Mouse (Mus musculus): ENCODE data around the gene Myb. TPM values are rescaled to one million over a fixed set of nuclear protein-coding genes. Genes with fewer than 3 reads are reported as not detected.

The Myb gene
- polyA plus RNA-seq, 1 experiment from 2014 or later, result 4.4 TPM

GRCm38 (mm10) chr10:21187847-21188246, 27.1 kb upstream of the Myb start:
- H3K27me3 ChIP-seq (ENCODE audit: control insufficient read depth, insufficient read depth, low read length), result no peaks in the 10 kb centered on the region
- H3K4me3 ChIP-seq (ENCODE audit: low read depth, low read length), result no peak overlapping the region
- no peaks in the 10 kb centered on the region for H3K9me3 ChIP-seq (ENCODE audit: control insufficient read depth, low read length)
- H3K4me1 ChIP-seq (ENCODE audit: control insufficient read depth, insufficient read depth, low read length), result no peaks in the 10 kb centered on the region
- H3K4me2 ChIP-seq (ENCODE audit: low read depth), result no peak overlapping the region
- H3K27ac ChIP-seq (ENCODE audit: low read depth, low read length), result no peak overlapping the region
- H3K9ac ChIP-seq (ENCODE audit: low read length), result no peak overlapping the region
- ATAC-seq (ENCODE audit: insufficient read depth, low FRiP score, low TSS enrichment), result no peak
- no peak for DNase-seq (ENCODE audit: low spot score)
- no peaks in the 10 kb centered on the region for H3K36me3 ChIP-seq (ENCODE audit: control insufficient read depth, insufficient read depth, low read length)

- DNase-seq (ENCODE audit: low spot score) (no peak), ATAC-seq (ENCODE audit: insufficient read depth, low FRiP score, low TSS enrichment) (no peak)
- Histone ChIP-seq H3K4me3 (ENCODE audit: low read depth, low read length) (no peak overlapping the region), H3K4me2 (ENCODE audit: low read depth) (no peak overlapping the region), H3K36me3 (ENCODE audit: control insufficient read depth, insufficient read depth, low read length) (no peaks in the 10 kb centered on the region), H3K27ac (ENCODE audit: low read depth, low read length) (no peak overlapping the region), H3K4me1 (ENCODE audit: control insufficient read depth, insufficient read depth, low read length) (no peaks in the 10 kb centered on the region), H3K9me3 (ENCODE audit: control insufficient read depth, low read length) (no peaks in the 10 kb centered on the region), H3K9ac (ENCODE audit: low read length) (no peak overlapping the region), H3K27me3 (ENCODE audit: control insufficient read depth, insufficient read depth, low read length) (no peaks in the 10 kb centered on the region)
- 88% methylated on average over 5 of the region's 5 CpGs for WGBS
These were observed 25.9 kb upstream of the Myb start for GRCm38 (mm10) chr10:21186733-21187132.

GRCm38 (mm10) chr10:21178711-21179110, 17.9 kb upstream of the Myb start:
- Histone ChIP-seq H3K4me2 (ENCODE audit: low read depth) (no peak overlapping the region), H3K4me3 (ENCODE audit: low read depth, low read length) (no peak overlapping the region), H3K27me3 (ENCODE audit: control insufficient read depth, insufficient read depth, low read length) (no peaks in the 10 kb centered on the region), H3K9ac (ENCODE audit: low read length) (no peak overlapping the region), H3K9me3 (ENCODE audit: control insufficient read depth, low read length) (no peaks in the 10 kb centered on the region), H3K27ac (ENCODE audit: low read depth, low read length) (no peak overlapping the region), H3K4me1 (ENCODE audit: control insufficient read depth, insufficient read depth, low read length) (no peaks in the 10 kb centered on the region), H3K36me3 (ENCODE audit: control insufficient read depth, insufficient read depth, low read length) (no peaks in the 10 kb centered on the region)
- WGBS, result 39% methylated on average over 5 of the region's 5 CpGs
- ATAC-seq (ENCODE audit: insufficient read depth, low FRiP score, low TSS enrichment) (no peak), DNase-seq (ENCODE audit: low spot score) (no peak)

GRCm38 (mm10) chr10:21178281-21178680, 17.5 kb upstream of the Myb start:
- 79% methylated on average over 10 of the region's 10 CpGs for WGBS
- ATAC-seq (ENCODE audit: insufficient read depth, low FRiP score, low TSS enrichment), result no peak
- Histone ChIP-seq H3K4me2 (ENCODE audit: low read depth) (no peak overlapping the region), H3K36me3 (ENCODE audit: control insufficient read depth, insufficient read depth, low read length) (no peaks in the 10 kb centered on the region), H3K27ac (ENCODE audit: low read depth, low read length) (no peak overlapping the region), H3K27me3 (ENCODE audit: control insufficient read depth, insufficient read depth, low read length) (no peaks in the 10 kb centered on the region), H3K4me3 (ENCODE audit: low read depth, low read length) (no peak overlapping the region), H3K9me3 (ENCODE audit: control insufficient read depth, low read length) (no peaks in the 10 kb centered on the region), H3K9ac (ENCODE audit: low read length) (no peak overlapping the region), H3K4me1 (ENCODE audit: control insufficient read depth, insufficient read depth, low read length) (no peaks in the 10 kb centered on the region)
- no peak for DNase-seq (ENCODE audit: low spot score)

- ATAC-seq (ENCODE audit: insufficient read depth, low FRiP score, low TSS enrichment), result no peak
- no peak overlapping the region for H3K4me3 ChIP-seq (ENCODE audit: low read depth, low read length)
- no peaks in the 10 kb centered on the region for H3K27me3 ChIP-seq (ENCODE audit: control insufficient read depth, insufficient read depth, low read length)
- no peak overlapping the region for H3K9ac ChIP-seq (ENCODE audit: low read length)
- no peak overlapping the region for H3K4me2 ChIP-seq (ENCODE audit: low read depth)
- 87% methylated on average over 4 of the region's 4 CpGs for WGBS
- H3K9me3 ChIP-seq (ENCODE audit: control insufficient read depth, low read length), result no peaks in the 10 kb centered on the region
- no peaks in the 10 kb centered on the region for H3K36me3 ChIP-seq (ENCODE audit: control insufficient read depth, insufficient read depth, low read length)
- DNase-seq (ENCODE audit: low spot score), result no peak
- H3K27ac ChIP-seq (ENCODE audit: low read depth, low read length), result no peak overlapping the region
- no peaks in the 10 kb centered on the region for H3K4me1 ChIP-seq (ENCODE audit: control insufficient read depth, insufficient read depth, low read length)
These were observed 11.9 kb upstream of the Myb start for GRCm38 (mm10) chr10:21172650-21173200.

- Histone ChIP-seq H3K4me2 (ENCODE audit: low read depth) (no peak overlapping the region), H3K4me1 (ENCODE audit: control insufficient read depth, insufficient read depth, low read length) (no peaks in the 10 kb centered on the region), H3K27me3 (ENCODE audit: control insufficient read depth, insufficient read depth, low read length) (no peaks in the 10 kb centered on the region), H3K9me3 (ENCODE audit: control insufficient read depth, low read length) (no peaks in the 10 kb centered on the region), H3K4me3 (ENCODE audit: low read depth, low read length) (no peak overlapping the region), H3K27ac (ENCODE audit: low read depth, low read length) (no peak overlapping the region), H3K36me3 (ENCODE audit: control insufficient read depth, insufficient read depth, low read length) (no peaks in the 10 kb centered on the region), H3K9ac (ENCODE audit: low read length) (no peak overlapping the region)
- ATAC-seq (ENCODE audit: insufficient read depth, low FRiP score, low TSS enrichment) (no peak), DNase-seq (ENCODE audit: low spot score) (no peak)
- WGBS, result 95% methylated on average over 8 of the region's 8 CpGs
These were observed 7.7 kb upstream of the Myb start for GRCm38 (mm10) chr10:21168466-21168865.

GRCm38 (mm10) chr10:21167842-21168241, 7.1 kb upstream of the Myb start:
- H3K27me3 ChIP-seq (ENCODE audit: control insufficient read depth, insufficient read depth, low read length), result no peaks in the 10 kb centered on the region
- no peak overlapping the region for H3K9ac ChIP-seq (ENCODE audit: low read length)
- WGBS, result 94% methylated on average over 6 of the region's 6 CpGs
- DNase-seq (ENCODE audit: low spot score) (no peak), ATAC-seq (ENCODE audit: insufficient read depth, low FRiP score, low TSS enrichment) (no peak)
- no peak overlapping the region for H3K4me3 ChIP-seq (ENCODE audit: low read depth, low read length)
- H3K4me1 ChIP-seq (ENCODE audit: control insufficient read depth, insufficient read depth, low read length), result no peaks in the 10 kb centered on the region
- no peak overlapping the region for H3K27ac ChIP-seq (ENCODE audit: low read depth, low read length)
- no peaks in the 10 kb centered on the region for H3K9me3 ChIP-seq (ENCODE audit: control insufficient read depth, low read length)
- no peaks in the 10 kb centered on the region for H3K36me3 ChIP-seq (ENCODE audit: control insufficient read depth, insufficient read depth, low read length)
- H3K4me2 ChIP-seq (ENCODE audit: low read depth), result no peak overlapping the region

GRCm38 (mm10) chr10:21167165-21167564, 6.4 kb upstream of the Myb start:
- H3K4me1 ChIP-seq (ENCODE audit: control insufficient read depth, insufficient read depth, low read length), result no peaks in the 10 kb centered on the region
- H3K9me3 ChIP-seq (ENCODE audit: control insufficient read depth, low read length), result no peaks in the 10 kb centered on the region
- no peak overlapping the region for H3K9ac ChIP-seq (ENCODE audit: low read length)
- DNase-seq (ENCODE audit: low spot score) (no peak), ATAC-seq (ENCODE audit: insufficient read depth, low FRiP score, low TSS enrichment) (no peak)
- no peak overlapping the region for H3K4me2 ChIP-seq (ENCODE audit: low read depth)
- H3K27me3 ChIP-seq (ENCODE audit: control insufficient read depth, insufficient read depth, low read length), result peaks cover 5% of the 10 kb centered on the region
- WGBS, result 81% methylated on average over 5 of the region's 5 CpGs
- no peak overlapping the region for H3K27ac ChIP-seq (ENCODE audit: low read depth, low read length)
- no peaks in the 10 kb centered on the region for H3K36me3 ChIP-seq (ENCODE audit: control insufficient read depth, insufficient read depth, low read length)
- H3K4me3 ChIP-seq (ENCODE audit: low read depth, low read length), result no peak overlapping the region

- no peak overlapping the region for H3K9ac ChIP-seq (ENCODE audit: low read length)
- no peak for ATAC-seq (ENCODE audit: insufficient read depth, low FRiP score, low TSS enrichment)
- WGBS, result 70% methylated on average over 4 of the region's 4 CpGs
These were observed 4.6 kb upstream of the Myb start for GRCm38 (mm10) chr10:21165411-21165810.

More at GRCm38 (mm10) chr10:21165411-21165810, 4.6 kb upstream of the Myb start:
- H3K4me1 ChIP-seq (ENCODE audit: control insufficient read depth, insufficient read depth, low read length), result 0 out of 2 replicates have a peak, but pooled peaks cover 3% of the 10 kb centered on the region
- DNase-seq (ENCODE audit: low spot score), result no peak
- H3K9me3 ChIP-seq (ENCODE audit: control insufficient read depth, low read length), result no peaks in the 10 kb centered on the region
- no peak overlapping the region for H3K4me3 ChIP-seq (ENCODE audit: low read depth, low read length)
- no peak overlapping the region for H3K27ac ChIP-seq (ENCODE audit: low read depth, low read length)
- H3K27me3 ChIP-seq (ENCODE audit: control insufficient read depth, insufficient read depth, low read length), result peaks cover 13% of the 10 kb centered on the region
- H3K36me3 ChIP-seq (ENCODE audit: control insufficient read depth, insufficient read depth, low read length), result no peaks in the 10 kb centered on the region
- no peak overlapping the region for H3K4me2 ChIP-seq (ENCODE audit: low read depth)

All from neural tube, embryonic 11.5 days (tissue).